Mouse (Mus musculus) frontal cortex, postnatal 36 days (tissue): ENCODE results near the gene Rin1.

Experiments
- DNase-seq, 2 experiments: peaks; one replicate each; pipeline ENCODE4 v3.0.0; 2022; ENCODE audit warnings: low spot score in 2 of 2

Gene Rin1

DNA sequence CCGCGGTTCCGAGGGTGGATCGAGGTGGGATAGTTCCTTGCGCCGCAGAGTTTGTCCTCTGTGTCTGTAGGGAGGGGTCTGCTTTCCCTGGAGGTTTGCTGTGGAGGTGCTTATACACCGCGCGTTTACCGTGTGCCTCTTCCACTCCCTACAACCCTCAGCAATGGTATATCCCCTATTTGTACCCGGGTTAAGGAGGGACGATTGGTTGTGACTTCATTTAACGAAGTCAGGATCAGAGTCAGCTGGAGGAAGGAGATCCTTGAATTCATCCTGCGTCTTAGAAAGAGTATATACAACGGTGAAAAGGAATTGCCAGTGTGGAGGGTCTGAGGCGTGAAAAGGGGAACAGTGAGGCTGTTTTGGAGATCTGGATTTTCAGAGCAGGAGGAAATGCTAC is 8.7 kb upstream of the Rin1 start:
- no peak for DNase-seq

DNA sequence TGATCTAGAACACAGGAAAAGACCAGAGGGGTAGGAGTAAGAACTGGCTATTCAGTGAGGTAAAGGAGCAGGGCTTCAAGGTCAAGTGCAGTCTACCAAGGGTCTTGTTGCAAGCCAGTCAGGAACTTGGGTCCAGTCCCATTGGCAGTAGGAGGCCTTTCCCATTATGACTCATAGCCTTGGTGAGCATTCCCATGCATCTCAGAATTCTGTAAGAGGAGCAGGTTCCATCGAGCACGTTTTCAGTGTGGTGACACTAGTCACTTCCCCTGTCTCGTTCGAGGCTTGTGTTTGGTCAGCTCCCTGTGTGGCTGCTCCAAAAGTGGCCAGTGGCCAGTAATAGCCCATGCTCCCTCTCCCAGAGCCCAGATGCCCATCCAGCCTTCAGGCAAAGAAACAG is 4.8 kb upstream of the Rin1 start:
- peak in 1 of 2 experiments; percentile 38 for DNase-seq

DNA sequence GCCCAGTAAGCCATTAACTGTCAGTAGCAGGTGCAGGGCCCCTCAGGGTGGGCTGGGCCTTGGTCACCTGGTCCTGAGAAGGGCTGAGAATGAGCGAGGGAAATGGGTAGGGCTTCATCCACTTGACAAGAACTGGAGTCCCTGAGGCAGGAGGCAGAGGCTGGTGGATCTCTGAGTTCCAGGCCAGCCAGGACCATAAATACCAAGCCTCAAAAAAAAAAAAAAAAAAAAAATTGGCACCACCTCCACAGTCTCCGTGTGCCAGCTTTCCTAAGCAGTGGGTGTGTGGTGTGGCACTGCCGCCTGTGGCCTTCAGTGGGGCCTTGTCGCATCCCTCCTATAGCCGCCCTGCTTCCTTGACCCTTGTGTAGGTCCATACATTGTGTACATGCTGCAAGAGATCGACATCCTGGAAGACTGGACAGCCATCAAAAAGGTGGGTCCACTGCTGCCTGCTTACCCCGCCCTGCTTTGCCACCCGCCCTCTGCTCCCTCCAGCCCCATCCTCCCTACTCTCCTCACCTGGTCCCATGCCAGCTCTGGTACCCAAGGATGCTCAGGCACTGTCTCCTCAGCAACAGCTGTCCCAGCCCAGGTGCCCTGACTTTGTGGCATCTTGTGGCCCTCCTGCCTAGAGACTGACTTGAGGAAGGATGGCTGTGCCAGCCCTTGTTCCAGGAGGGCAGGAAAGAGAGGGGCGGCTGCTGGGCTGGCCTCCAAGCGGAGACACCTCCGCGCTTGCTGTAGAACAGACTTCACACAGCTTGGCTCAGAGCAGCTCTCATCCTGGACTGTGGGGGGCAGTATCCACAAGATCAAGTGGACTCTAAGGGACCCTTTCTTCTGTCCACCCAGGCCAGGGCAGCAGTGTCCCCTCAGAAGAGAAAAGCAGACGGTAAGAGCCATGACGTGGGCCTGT is 1.9 kb upstream of the Rin1 start:
- DNase-seq: peak in 1 of 2 experiments; percentile 84

DNA sequence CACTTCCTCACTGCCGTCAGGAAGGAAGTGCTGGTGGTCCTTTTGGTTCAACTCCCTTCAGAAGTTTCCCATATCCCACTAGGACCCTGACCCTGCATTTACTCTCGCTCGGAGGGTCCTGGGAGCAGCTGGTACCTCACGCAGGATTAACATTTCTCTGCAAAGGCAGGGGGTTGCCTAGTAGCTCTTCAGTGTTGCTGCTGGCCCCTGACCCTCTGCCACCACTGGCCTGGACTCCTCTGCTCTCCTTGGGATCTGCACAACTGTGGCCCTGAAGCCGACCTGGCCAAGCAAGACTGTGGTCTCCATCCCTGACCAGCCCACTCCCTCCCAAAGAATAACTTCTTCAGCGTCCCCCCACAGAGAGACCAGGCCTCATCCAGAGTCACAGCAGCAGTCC is 956 bp upstream of the Rin1 start:
- no peak for DNase-seq

DNA sequence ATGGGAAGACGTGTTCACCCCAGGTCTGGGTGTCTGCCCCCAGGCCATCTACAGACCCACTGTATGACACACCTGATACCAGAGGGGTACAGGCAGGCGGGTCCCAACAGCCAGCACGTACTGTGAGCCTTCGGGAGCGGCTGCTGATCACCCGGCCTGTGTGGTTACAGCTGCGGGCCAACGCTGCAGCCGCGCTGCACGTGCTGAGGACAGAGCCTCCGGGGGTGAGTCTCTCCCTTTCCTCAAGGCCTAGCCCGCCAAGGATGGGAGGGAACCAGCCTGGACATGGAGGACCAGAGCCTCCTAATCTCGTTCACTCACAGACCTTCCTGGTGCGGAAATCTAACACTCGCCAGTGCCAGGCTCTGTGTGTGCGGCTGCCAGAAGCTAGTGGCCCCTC is 750 bp downstream of the Rin1 start:
- no peak for DNase-seq

DNA sequence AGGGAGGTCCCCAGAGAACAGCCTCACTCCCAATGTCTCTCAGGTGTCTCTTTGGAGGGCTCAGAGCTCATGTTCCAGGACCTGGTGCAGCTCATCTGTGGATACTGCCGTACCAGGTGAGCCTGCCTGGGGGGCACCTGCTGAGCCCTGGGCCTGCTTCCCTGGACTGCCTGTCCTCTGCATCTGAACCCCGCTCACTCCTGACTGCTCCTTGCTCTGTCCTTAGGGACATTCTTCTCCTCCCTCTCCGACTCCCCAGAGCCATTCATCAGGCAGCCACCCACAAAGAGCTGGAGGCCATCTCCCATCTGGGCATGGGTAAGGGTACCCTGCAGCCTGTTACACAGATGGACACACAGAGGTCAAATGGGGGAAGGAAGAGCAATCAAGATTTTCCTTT is 1.2 kb downstream of the Rin1 start:
- no peak for DNase-seq

DNA sequence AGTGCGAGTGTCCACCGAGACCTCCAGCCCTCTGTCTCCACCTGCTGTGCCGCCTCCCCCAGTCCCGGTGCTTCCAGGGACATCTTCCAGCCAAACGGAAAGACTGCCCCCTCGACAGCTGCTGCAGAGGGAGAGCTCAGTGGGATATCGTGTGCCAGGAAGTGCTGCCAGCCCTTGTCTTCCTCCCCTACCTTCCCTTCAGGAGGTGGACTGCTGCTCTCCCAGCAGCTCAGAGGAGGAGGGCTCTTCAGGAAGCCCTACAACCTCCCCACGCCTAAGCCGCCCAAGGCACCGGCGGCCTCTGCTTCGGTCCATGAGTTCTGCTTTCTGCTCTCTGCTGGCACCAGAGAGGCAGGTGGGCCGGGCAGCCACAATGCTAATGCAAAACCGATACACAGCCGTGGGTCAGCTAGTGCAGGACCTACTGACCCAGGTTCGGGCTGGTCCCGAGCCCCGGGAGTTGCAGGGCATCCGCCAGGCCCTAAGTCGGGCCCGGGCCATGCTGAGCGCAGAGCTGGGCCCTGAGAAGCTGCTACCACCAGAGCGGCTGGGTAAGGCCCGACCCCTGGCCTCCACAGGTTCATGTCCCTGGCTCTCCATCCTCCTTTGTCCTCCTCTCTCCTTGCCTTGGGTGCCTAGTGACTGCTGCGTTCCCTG is 2.0 kb downstream of the Rin1 start:
- DNase-seq: peak in 1 of 2 experiments; percentile 79

DNA sequence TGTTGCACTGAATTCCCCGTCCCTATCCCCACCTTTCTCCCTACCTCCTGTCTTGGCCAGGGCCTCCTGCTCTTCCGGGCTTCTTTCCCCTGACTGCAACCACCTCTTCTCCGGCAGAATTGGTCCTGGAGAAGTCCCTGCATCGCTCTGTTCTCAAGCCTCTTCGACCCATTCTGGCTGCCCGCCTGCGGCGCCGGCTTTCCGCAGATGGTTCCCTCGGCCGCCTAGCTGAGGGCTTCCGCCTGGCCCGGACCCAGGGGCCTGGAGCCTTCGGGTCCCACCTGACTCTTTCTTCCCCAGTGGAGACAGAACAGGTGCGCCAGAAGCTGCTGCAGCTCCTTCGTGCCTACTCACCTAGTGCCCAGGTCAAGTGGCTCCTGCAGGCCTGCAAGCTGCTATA is 2.6 kb downstream of the Rin1 start:
- DNase-seq: no peak

DNA sequence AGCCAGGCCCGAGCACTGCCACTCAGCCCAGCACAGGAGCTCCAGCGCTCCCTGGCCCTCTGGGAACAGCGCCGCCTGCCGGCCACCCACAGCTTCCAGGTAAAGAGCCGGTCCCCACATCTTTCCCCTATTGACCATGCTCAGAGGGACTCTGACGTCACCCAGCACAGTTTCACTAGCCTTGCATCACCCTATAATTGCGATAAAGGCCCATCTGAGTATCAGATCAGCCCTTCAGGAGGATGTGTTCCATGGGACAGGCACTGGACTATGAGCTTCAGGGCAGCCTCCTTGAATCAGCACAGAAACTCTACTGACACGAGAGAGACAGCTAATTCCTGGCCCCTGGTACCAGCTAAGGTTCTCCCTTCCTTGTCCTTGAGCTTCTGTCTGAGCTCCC is 3.6 kb downstream of the Rin1 start:
- no peak for DNase-seq

DNA sequence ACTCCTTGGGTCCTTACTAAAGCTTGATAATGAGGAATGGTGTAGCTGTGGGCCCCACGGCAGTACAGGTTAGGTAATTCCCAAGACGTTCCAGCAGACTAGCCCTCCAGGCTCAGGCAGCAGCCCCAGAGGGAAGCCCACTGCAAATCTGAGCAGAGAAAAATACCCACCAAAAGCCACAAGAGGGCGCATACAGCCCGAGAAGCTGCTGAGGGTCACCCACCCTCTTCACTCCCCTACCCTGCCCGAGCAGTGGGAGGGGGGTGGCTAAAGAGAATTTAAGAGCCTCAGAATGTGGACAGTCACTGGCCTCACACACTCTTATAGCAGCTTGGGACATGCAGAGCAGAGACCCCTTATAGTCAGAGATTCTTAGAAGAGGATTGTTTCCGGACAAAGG is 6.0 kb downstream of the Rin1 start:
- DNase-seq: no peak

DNA sequence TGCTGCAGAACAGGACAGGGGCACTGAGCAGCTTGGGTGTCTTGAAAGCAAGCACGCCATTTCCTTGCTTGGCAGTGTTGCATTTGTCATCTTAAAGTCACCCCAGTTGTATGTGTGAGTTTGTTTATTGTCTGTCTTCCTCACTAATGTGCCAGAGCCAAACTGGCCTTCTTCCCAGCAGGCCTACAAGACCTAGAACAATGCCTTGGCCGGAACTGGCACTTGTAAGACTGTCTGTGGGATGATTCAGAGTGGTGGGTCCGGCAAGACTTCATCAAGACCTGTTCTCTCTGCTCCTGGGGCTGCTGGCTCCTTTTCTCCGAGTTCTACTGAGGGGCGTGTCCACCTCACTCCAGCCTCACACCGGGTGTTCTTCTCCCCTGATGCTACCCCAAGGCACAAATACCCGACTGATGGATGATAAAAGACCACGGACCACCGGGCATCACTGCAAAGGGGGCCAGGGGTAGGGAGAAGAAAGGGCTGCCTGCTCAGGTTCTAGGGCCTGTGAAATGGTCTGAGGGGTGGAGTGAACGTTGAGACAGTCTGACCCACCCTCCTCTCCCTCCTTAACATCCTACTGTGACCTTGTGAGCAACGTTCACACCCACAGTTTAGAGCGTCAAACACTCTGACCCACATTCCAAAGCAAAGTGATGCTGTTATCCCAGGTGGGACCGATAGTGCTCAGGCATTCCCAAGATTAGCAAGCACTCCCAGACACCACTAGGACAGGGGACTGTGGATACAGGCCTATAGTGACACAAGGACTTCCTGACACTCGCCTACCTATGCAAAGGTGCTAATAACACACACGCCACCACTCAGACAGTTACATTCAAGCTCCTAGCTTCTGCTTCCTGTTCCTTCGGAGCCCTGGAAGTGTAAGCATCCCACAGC is 7.8 kb downstream of the Rin1 start:
- no peak for DNase-seq

DNA sequence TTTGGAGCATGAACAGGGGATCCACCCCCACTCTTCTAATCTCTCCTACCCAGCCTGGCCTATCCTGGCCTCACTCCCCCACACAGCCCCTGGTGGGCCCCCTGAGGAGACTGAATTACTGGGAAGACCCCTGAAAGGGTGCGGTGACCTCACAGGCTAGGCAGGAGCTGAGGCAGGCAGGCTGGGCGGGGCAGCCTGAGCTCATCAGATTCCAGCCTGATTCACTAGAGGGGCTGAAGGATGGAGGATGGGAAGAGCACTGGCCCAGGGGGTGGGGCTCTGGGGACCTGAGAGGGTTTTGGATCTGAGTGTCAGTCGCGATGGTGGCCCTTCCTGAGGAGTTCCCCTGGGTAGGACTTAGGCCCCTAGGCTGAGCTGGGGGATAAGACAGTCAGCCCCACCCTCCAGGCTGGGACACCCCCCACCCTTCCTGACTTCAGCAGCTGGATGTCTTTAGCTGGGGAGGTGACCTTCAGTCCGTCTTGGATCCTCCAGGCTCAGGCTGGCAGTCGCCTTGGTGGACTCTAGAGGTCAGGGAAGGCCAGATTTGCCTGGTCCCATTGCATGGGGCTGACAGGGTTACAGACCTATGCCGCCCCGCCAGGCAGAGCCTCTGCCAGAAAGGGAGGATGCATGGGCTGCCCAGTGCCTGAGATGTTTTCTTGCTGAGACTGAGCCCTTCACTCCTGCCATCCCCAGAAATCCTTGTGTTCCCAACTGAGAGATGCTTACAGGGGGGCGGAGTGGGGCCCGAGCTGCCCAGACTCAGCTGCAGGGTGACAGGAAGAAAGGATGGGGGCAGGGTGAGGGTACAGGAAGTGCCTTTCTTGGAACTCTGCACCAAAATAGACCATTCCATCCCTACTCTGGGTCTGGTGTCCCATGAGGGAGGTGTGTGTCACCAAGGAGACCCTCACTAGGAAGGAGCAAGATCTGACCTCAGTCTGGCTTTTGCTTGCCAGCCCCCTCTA is 8.8 kb downstream of the Rin1 start:
- no peak for DNase-seq

DNA sequence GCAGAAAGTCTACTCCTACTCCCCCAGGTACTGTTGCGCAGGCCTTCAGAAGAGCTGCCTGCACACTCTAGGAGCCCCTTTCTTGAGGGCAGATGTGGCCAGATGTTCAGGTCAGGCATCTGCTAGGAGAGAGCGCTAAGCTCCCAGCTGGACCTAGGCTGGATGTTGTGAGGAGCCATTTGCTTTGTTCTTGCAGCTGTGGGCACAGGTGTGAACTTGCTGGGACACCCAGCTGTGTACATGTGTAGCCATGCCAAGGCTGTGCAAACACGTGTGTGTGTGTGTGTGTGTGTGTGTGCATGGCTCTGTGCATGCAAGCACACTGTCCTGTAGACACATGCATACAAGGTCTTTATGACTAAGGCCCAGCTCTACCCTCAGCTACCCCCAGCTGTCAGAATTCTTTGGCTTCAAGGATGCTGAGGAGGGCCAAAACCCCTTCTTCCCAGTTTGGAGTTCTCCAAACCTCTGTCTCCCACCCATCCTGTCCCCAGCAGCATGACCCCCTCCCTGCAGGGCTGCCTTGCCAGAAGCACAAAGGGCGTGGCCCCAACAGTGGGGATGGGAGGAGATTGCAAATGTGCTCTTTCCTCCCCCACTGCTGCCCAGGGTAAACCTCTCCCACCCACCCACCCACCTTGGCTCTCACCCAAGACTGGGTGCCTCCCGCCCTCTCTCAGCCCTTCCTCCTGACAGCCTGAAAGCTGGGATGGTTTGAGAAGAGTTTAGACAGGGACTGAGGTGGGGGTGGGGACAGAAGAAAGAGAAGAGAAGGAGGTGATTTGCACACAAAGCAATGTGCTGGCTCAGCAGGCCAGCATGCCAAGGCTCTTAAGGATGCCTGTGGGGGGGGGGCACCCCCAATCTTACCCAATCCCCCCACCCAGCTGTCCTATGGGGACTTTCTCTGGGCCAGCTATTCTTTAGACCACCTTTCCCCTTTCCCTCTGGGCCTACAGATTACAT is 10.4 kb downstream of the Rin1 start:
- DNase-seq: no peak

DNA sequence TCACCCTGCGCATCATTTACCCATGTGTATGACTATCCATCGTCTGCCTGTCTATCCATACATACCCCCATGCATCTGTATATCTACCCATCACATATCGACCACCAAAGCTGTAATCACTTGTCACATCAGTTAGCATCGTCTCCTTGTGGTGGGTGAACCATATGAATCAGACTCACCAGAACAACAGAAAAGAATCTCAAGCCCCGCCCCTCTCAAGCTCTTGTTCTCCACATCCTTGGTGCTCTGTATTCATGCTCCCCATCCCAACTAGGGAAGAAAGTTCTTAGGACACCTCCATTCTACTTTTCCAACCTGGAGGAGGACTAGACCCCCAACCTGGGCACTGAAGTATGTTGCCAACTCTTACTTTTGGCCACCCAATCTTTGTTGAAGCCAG is 11.8 kb downstream of the Rin1 start:
- no peak for DNase-seq

DNA sequence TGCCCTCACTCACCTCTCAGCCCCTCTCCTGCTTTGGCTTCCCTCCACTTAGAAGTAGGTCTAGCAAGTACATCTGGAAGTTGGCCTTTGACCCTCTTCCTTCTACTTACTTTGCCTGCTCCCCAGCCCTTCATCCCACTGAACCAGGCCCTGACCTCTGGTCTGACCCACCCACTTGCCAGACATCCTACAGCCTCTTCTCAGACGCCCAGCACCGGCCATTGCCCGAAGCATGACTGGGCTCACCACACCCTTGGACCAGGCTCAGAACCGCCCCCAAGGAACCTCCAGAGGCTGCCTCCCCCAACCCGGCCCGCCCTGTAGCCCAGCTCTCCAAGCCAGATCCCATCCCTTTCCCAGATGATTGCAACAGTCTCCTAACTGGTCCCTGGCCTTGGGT is 12.2 kb downstream of the Rin1 start:
- DNase-seq: no peak

DNA sequence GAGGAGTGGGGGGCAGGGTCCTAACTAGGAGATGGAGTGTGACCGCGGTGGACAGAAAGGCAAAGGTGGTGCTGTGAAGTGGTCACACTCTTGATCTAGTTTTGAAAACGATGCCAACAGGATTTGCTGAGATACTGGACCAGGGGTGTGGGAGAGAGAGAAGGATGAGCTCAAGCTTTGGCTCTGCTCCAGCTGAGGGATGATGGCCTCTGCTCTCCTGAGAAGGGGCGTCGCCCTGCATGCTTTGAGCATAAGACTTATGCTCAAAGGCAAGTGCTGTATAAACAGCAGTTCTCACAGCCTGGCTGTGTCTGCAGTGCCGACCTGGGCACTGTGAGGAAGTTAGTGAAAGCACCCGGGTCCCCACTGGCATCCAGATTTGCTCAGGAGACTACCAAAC is 14.8 kb downstream of the Rin1 start:
- no peak for DNase-seq

DNA sequence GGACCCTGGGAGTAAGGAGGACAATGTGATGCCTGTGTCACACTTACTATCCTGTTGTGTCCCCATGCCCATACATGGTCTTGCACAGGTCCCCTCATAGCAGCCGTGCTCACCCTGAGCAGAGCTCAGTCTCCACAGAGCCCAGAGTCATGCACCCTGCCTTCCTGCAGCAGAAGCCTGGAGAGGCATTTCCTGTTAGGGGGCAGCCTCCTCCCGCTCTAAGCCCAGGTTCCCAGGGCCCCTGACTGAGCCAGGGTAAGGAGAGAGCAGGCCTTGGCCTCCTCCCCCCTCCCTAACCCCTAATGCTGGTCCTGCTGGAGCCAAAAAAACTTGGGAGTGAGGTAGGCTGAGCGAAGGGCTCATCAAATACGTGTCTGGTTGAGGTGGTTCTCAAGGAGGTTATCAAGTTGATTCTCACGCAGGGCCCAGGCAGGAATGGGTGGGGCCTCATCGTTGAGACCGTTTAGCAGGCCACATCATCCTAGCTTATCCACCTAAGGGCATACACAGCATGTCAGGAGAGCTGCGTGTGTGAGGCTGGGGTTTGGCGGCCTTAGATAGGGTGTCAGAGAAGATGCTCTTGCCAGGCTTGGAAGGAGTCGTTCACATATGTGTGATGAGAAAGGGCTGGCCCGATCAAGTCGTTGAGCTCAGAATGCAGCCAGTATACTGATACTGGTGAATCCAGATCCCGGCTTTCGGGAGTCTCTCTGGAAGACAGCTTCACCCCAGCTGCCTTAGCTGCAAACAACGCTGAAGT is 16.9 kb downstream of the Rin1 start:
- DNase-seq: no peak

DNA sequence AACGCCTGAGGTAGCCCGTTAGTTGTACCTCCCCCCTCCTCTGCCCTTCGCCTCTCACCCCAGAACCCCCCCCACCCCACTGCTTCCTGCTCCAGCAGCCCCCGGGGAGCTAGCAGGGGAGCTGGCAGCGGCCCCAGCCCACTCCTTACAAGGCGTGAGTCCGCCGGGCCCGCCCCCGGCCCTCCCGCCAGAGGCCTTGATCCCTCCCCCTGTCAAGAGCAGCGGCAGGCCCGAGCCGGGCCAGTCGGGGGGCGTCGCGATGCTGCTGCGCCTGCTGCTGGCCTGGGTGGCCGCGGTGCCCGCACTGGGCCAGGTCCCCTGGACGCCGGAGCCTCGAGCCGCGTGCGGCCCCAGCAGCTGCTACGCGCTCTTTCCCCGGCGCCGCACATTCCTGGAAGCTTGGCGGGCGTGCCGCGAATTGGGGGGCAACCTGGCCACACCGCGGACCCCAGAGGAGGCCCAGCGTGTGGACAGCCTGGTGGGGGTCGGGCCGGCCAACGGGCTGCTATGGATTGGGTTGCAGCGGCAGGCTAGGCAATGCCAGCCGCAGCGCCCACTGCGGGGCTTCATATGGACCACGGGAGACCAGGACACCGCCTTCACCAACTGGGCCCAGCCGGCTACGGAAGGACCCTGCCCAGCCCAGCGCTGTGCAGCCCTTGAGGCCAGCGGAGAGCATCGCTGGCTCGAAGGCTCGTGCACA is 17.7 kb downstream of the Rin1 start, which contains the start of gene Cd248:
Gene Cd248, plus strand, starts transcription at position 212 of the 703 bp plus-strand sequence.
- DNase-seq: peak in 1 of 2 experiments; percentile 15
